Mouse (Mus musculus): ENCODE measurements at regions not wholly inside any gene's neighbourhood (a gene's known extent, or its start where the extent isn't known, plus 50 kb on each side); places are given as distances from the start of the nearest gene placed in this dataset.

DNA sequence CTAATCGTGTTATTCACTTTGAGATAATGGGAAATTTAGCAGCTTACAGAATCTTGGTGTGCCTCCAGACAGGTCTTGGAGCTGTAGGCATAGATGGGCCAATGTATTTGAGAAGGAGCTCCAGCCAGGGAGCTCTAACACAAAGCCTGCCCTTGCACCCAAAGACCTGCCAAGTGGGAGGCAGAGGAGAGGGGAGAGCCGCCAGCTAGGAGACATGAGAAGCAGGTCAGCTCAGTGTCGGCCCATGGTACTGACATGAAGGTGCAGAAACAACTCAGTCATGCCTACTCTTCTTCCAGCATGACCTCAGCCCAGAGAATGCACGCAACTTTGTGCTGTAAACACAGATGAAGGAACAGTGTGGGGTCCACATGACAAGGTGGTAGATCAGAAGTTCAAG lies 128.8 kb downstream of the Ackr3 start:
- 89% methylated on average over 4 of the region's 4 CpGs for WGBS
- H3K4me1 ChIP-seq: peaks cover 26% of the 10 kb centered on the region
- H3K9ac ChIP-seq: no peak overlapping the region
- no peaks in the 10 kb centered on the region for H3K9me3 ChIP-seq (replicated peaks)
- H3K27me3 ChIP-seq: peaks cover 3% of the 10 kb centered on the region; the same call in 1 of the 2 replicates
- no peak overlapping the region for H3K4me2 ChIP-seq
- H3K4me3 ChIP-seq: no peak overlapping the region
- H3K27ac ChIP-seq: no peak overlapping the region
- ATAC-seq: no peak
- no peaks in the 10 kb centered on the region for H3K36me3 ChIP-seq (ENCODE audit: poor library complexity, severe bottlenecking)

DNA sequence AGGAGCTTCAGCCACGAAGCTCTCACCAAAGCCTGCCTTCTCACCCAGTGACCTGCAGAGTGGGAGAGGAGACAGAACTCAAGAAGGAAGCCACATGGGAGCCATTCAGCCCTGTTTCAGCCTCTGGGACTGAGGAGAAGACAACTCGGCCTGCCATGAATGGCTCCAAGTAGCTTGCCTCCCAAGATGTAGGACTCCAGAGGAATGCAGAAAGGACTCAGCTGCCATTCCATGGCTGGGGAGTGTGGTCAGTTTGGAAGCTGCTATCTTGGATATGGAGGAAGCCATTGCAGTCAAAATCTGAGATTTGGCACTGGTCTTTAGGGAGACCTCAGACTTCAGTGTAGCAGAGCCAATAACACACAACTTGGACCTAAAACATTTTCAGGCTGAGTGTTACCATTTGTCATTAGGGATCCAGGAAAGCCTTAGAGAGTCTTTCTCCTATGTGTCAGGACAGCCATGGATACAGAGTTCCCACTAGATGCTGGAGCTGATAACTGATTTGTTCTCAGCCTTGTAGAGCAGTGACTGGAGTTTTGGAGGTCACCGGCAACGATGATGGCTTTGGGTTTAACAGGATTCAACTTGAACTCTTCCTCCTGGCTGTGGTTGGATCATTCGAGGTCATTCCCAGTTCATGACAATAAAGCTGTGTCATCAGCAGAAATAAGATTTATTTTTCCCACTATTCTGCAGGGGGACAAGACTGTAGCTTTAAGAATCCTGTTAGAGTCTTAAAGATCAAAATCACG lies 130.1 kb downstream of the Ackr3 start:
- Histone ChIP-seq H3K4me3 (no peak overlapping the region), H3K27me3 (peaks cover 3% of the 10 kb centered on the region; the same call in 1 of the 2 replicates), H3K27ac (no peak overlapping the region), H3K9ac (no peak overlapping the region), H3K4me1 (peaks cover 13% of the 10 kb centered on the region), H3K4me2 (no peak overlapping the region), H3K9me3 (replicated peaks) (no peaks in the 10 kb centered on the region), H3K36me3 (ENCODE audit: poor library complexity, severe bottlenecking) (no peaks in the 10 kb centered on the region)
- WGBS: 87% methylated on average over 6 of the region's 6 CpGs
- ATAC-seq: no peak

DNA sequence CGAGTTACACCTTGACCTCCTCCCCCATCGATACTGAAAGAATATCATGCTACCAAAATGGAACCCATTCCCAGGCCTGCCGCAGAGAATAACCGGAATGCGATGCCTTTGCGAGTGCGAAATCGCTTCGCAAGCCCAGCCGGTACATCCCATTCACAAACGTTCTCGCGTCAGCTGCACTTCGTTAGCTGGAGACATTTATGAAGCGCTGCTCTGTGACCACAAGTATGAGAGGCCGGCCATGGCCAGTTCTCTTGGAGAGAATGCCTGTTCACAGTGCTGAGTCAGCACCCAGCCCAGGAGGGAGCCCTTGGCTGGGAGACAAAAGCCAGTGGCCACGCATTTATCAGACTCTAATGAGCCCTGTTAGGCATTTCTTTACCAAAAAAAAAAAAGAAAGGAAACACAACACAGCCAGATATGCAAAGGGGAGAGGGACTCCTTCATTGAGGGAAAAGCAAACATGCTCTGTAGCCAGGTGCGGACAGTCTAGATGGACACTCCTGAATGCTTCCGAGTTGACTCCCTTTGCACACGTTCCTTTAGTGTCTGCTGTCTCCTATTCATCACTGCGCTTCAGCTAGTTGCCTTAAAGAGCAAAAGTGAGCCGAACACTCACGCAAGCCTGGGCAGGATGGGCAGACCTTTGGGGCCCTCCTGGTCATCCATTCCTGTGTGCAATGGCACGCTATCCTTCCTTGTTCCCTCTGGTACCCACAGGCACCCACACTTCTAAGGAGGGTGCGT lies 131.4 kb downstream of the Ackr3 start:
- Histone ChIP-seq H3K36me3 (ENCODE audit: poor library complexity, severe bottlenecking) (no peaks in the 10 kb centered on the region), H3K4me3 (no peak overlapping the region), H3K9me3 (replicated peaks) (no peaks in the 10 kb centered on the region), H3K9ac (no peak overlapping the region), H3K4me2 (no peak overlapping the region), H3K27ac (no peak overlapping the region), H3K27me3 (peaks cover 3% of the 10 kb centered on the region; the same call in 1 of the 2 replicates), H3K4me1 (peaks cover 12% of the 10 kb centered on the region)
- 51% methylated on average over 25 of the region's 25 CpGs for WGBS
- no peak for ATAC-seq

DNA sequence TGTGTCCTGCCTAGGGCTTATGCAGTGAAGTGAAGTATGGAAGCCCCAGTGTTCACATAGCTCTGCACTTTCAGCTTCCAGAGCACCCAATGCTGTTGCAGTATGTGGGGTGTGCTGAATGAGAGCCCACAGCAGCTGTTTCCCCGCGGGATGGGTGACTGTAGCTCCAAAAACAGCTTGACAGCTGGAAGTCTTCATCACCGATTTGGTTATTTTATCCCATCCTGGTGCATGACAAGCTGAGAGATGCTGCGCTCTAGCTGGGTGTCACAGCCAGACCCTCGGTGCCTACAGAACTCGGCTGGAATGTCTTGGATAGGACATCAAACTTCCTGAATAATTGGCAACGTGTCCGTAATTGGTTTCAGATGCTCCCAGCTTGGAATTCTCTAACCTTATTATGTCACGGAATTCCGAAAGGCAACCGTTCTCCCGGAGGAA lies 134.1 kb downstream of the Ackr3 start:
- H3K9ac ChIP-seq: no peak overlapping the region
- WGBS: 89% methylated on average over 12 of the region's 12 CpGs
- ATAC-seq: no peak

DNA sequence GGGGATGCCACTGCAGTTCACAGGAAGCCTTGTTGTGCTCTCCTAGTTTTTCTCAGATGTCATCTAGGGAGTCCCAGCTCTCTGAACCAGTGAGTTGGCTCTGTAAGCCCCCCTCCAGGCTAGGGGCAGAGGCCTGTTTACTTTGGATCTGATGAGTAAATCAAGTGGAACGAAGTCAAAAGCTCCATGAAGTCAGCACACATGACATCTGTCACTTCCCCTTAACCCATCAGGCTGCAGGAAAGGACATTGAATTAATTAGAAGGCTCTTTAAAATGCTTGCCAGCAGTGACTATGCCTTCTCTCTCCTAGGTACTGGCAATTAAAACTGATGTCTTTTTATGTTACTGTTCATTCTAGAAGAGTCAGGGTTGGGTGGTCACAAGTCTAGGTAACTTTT lies 138.6 kb downstream of the Ackr3 start:
- Histone ChIP-seq H3K27me3 (no peaks in the 10 kb centered on the region), H3K36me3 (ENCODE audit: poor library complexity, severe bottlenecking) (no peaks in the 10 kb centered on the region), H3K4me3 (no peak overlapping the region), H3K9ac (no peak overlapping the region), H3K4me1 (no peaks in the 10 kb centered on the region), H3K4me2 (no peak overlapping the region), H3K9me3 (replicated peaks) (no peaks in the 10 kb centered on the region), H3K27ac (no peak overlapping the region)
- no peak for ATAC-seq
- 53% methylated on average over 1 of the region's 1 CpGs for WGBS

More for the DNA sequence above, 134.1 kb downstream of the Ackr3 start:
- H3K4me2 ChIP-seq: no peak overlapping the region
- H3K4me1 ChIP-seq: peaks cover 12% of the 10 kb centered on the region
- no peaks in the 10 kb centered on the region for H3K36me3 ChIP-seq (ENCODE audit: poor library complexity, severe bottlenecking)
- H3K9me3 ChIP-seq (replicated peaks): no peaks in the 10 kb centered on the region
- H3K27me3 ChIP-seq: no peaks in the 10 kb centered on the region
- H3K27ac ChIP-seq: no peak overlapping the region
- no peak overlapping the region for H3K4me3 ChIP-seq

DNA sequence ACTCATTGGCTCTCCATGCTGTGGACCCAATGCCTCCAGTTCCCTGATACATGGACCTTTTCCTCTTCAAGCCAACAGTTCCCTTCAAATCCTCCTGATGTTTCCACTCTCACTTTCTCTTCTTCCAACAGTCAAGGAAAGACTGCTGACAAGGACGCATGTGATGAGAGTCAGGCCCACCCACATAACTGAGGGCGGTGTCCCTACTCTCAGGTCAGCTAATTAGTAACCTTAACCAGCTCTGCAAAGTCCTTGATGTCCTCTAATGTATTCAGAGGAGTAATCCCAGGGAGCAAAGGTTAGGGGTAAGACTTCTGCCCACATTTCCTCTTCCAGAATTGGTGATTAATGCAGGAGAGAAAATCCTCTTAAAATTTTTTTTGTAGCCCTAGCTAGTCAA lies 139.7 kb downstream of the Ackr3 start:
- Histone ChIP-seq H3K4me1 (no peaks in the 10 kb centered on the region), H3K9ac (no peak overlapping the region), H3K4me3 (no peak overlapping the region), H3K27ac (no peak overlapping the region), H3K36me3 (ENCODE audit: poor library complexity, severe bottlenecking) (no peaks in the 10 kb centered on the region), H3K4me2 (no peak overlapping the region), H3K9me3 (replicated peaks) (no peaks in the 10 kb centered on the region), H3K27me3 (no peaks in the 10 kb centered on the region)
- 51% methylated on average over 2 of the region's 2 CpGs for WGBS
- ATAC-seq: no peak

DNA sequence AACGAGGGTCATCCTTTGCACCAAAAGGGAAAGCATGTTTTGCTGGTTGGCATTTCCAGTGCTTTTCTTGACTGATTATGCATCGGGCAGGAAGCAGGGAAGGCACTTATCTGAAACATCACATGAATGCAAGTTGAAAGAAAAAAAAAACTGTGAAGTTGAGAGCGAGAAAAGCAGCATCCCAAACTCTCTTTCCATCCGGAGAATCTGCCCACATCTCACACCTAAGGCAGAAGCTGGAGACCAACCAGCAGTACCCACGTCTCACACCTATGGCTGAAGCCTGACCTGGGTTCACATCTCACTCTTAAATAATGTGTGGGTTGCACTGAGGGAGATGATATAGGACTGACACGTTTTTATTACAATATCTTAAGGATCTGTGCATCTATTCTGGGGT lies 143.3 kb downstream of the Ackr3 start:
- Histone ChIP-seq H3K4me2 (no peak overlapping the region), H3K4me1 (peaks cover 12% of the 10 kb centered on the region), H3K4me3 (no peak overlapping the region), H3K9ac (no peak overlapping the region), H3K9me3 (replicated peaks) (no peaks in the 10 kb centered on the region), H3K27me3 (no peaks in the 10 kb centered on the region), H3K36me3 (ENCODE audit: poor library complexity, severe bottlenecking) (no peaks in the 10 kb centered on the region), H3K27ac (no peak overlapping the region)
- no peak for ATAC-seq
- 73% methylated on average over 6 of the region's 6 CpGs for WGBS

DNA sequence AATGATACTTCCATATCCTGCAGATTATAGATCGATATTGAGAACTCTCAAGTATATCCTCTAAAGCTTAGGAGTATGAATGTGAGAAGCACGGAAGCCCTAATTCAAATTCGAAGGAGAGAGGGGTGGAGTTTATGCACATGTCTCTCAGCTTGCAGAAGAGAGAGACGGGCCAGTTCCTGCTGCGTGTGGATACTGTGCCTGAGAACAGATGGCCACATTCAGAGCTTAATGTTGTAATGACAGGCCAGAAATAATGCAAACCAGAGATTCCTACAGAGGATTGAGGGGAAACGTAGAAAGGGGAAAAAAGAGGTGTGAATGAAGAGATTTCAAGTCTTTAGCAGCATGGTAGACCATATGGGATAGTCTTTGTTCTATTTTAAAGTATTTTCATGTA lies 145.8 kb downstream of the Ackr3 start:
- peak overlapping the region; percentile 55 for H3K27ac ChIP-seq
- ATAC-seq: peak; percentile 75
- WGBS: 45% methylated on average over 6 of the region's 6 CpGs

DNA sequence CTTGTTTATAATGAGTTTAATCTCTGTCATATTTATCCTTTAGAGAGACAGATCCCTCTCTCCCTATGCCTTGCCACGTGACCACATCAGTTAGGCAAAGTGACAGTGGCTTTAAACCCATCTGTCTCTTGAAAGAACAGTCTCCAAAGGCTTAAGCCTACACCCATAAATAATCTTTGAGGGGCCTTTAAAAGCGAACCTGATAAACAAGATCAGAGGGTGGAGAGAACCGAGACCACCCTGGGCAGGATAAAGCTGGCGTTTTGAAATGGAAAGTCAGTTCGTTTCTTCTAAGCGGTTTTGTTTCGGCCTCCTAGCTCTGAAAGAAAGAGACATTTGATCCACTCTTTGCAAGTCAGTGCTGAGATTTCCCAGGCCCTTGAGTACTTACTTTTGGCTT lies 149.5 kb downstream of the Ackr3 start:
- no peak for ATAC-seq

More for the DNA sequence above, 145.8 kb downstream of the Ackr3 start:
- Histone ChIP-seq H3K27me3 (no peaks in the 10 kb centered on the region), H3K9me3 (replicated peaks) (no peaks in the 10 kb centered on the region), H3K36me3 (ENCODE audit: poor library complexity, severe bottlenecking) (no peaks in the 10 kb centered on the region), H3K4me3 (no peak overlapping the region), H3K4me2 (no peak overlapping the region), H3K4me1 (peaks cover 22% of the 10 kb centered on the region), H3K9ac (no peak overlapping the region)

DNA sequence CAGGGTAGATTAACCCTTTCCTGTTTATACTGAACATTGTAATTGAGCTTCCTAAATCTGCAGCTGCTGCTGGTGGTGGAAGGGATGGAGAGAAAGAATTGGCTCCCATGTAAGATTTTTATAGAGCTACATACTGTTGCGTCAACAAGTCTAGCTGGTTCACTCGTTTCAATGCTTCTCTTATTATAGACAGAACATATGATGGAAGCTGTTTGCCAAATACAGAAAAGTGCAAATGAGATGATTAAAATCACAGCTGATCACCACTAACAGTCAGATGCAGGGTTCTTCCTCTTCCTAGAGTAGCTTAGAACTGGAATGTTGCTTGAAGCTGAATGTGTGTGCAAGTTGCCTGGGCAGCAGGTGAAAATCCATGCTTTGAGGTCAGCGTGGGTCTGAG lies 152.8 kb downstream of the Ackr3 start:
- Histone ChIP-seq H3K4me3 (no peak overlapping the region), H3K9me3 (replicated peaks) (no peaks in the 10 kb centered on the region), H3K4me1 (peaks cover 10% of the 10 kb centered on the region), H3K4me2 (no peak overlapping the region), H3K27me3 (no peaks in the 10 kb centered on the region), H3K36me3 (ENCODE audit: poor library complexity, severe bottlenecking) (no peaks in the 10 kb centered on the region), H3K9ac (no peak overlapping the region), H3K27ac (no peak overlapping the region; the same call in 1 of the 2 replicates)
- 79% methylated on average over 3 of the region's 3 CpGs for WGBS
- ATAC-seq: no peak; the same call in 1 of the 2 replicates

More for the DNA sequence above, 149.5 kb downstream of the Ackr3 start:
- Histone ChIP-seq H3K27me3 (no peaks in the 10 kb centered on the region), H3K4me1 (peaks cover 22% of the 10 kb centered on the region), H3K36me3 (ENCODE audit: poor library complexity, severe bottlenecking) (no peaks in the 10 kb centered on the region), H3K9me3 (replicated peaks) (no peaks in the 10 kb centered on the region), H3K9ac (no peak overlapping the region), H3K4me2 (no peak overlapping the region), H3K4me3 (no peak overlapping the region), H3K27ac (no peak overlapping the region)
- 12% methylated on average over 7 of the region's 7 CpGs for WGBS

DNA sequence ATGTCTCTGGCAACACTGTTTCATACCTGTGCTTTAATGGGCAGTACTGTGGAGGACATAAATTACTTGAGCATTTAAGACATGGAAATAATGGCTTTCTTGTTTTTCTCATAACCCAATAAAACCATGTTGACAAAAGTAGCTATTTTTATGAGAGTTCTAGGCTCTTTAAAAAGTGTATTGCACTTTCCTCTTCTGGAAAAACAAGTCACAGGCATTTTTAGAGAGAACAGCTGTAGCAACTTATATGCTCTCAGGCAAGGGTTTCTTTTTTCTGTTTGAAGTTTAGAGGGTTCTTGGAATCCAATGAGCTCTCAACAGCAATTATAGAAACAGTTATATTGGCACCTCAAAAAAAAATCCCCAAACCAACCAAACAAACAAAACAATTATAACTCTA lies 153.6 kb downstream of the Ackr3 start:
- Histone ChIP-seq H3K36me3 (ENCODE audit: poor library complexity, severe bottlenecking) (no peaks in the 10 kb centered on the region), H3K9me3 (replicated peaks) (no peaks in the 10 kb centered on the region), H3K27me3 (no peaks in the 10 kb centered on the region), H3K9ac (no peak overlapping the region), H3K4me3 (no peak overlapping the region), H3K27ac (no peak overlapping the region), H3K4me1 (peaks cover 10% of the 10 kb centered on the region), H3K4me2 (no peak overlapping the region)
- no peak for ATAC-seq

DNA sequence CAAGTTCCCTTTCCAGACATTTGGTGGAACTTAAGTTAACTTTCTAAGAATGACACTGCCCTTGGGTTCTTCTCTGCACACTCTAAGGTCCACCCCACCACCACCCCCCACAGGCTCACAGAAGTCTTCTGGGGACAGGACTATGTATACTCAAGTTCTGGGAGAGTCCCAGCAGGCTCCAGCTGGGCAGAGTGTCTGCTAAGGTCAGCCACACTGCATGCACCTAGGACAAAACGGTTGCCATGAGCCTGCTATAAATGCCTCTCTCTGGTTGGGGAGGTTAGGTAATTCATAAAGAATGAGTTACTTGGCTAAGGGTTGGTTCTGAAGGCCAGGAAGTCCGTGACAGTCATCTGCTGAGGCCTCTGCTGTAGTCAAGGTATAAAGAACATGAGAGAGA lies 155.2 kb downstream of the Ackr3 start:
- H3K4me3 ChIP-seq: no peak overlapping the region
- H3K9ac ChIP-seq: no peak overlapping the region
- no peak for ATAC-seq
- H3K4me1 ChIP-seq: no peaks in the 10 kb centered on the region
- no peak overlapping the region for H3K4me2 ChIP-seq
- no peak overlapping the region for H3K27ac ChIP-seq
- no peaks in the 10 kb centered on the region for H3K9me3 ChIP-seq (replicated peaks)
- 83% methylated on average over 2 of the region's 2 CpGs for WGBS
- H3K36me3 ChIP-seq (ENCODE audit: poor library complexity, severe bottlenecking): no peaks in the 10 kb centered on the region
- H3K27me3 ChIP-seq: no peaks in the 10 kb centered on the region

Data from forebrain, embryonic 13.5 days (tissue).